Mouse (Mus musculus): Measurements from ENCODE around the gene Gm2007.
"Not testable (repeated sequence)": the region's sequence is repeated elsewhere in the genome, so short reads cannot be mapped to it uniquely, and the experiment has no call there.

The Gm2007 gene

DNA sequence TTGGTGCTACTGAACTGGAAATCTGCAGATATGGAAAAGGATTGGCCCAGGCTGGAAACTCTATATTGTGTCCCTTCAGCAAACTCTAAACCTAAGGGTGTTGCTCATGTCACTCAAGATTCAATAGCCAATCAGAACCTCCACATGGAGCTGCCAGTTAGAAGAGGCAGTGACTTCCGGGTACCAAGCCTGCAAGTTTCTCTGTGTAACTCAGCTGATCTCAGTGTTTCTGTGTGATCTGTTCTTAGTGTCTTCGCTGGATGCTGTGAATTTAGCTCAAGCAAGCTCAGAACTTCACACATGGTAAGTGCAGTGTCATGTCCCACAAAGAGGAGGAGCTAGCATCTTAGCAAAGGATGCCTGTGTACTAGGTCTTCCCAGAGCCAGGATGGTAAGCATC lies at the start of gene Gm2007:
TSS of gene Gm2007 (plus strand) at position 301 of the 400 bp plus-strand sequence.
- DNase-seq (ENCODE audit: low spot score in 2 of 2) = not testable (repeated sequence)

DNA sequence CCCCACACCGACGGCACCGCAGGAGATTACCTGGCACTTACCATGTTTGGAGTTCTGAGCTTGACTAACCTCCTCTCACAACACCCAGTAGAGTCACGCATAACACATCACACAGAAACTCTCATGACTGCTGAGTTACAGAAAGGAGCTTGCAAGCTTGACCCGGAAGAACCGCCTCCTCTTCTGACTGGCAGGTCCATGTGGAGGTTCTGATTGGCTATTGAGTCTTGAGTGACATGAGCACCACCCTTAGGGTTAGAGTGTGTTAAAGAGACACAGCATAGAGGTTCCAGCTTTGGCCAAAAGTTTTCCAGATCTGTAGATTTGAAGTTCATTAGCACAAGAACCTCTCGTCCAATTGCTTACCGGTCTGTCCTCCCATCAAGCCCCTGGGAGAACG lies 37.8 kb upstream of the Gm2007 start, which contains the start of gene Zfp969:
TSS of gene Zfp969 (minus strand) at position 101 of the 400 bp plus-strand sequence.
- not testable (repeated sequence) for DNase-seq (ENCODE audit: low spot score in 2 of 2)

GRCm38 (mm10) chr2:175800993-175801392 lies 59.7 kb downstream of the Gm2007 start, which contains the start of gene Gm14288:
Gene Gm14288, minus strand, starts transcription at chr2:175801093.
- not testable (repeated sequence) for DNase-seq (ENCODE audit: low spot score in 2 of 2)
